Mouse (Mus musculus) heart, embryonic 11.5 days (tissue): ENCODE measurements around the gene Nbeal1. TPM values are rescaled to one million over a fixed set of nuclear protein-coding genes. Genes with fewer than 3 reads are reported as not detected.
"Not testable (repeated sequence)": the region's sequence is repeated elsewhere in the genome, so short reads cannot be mapped to it uniquely, and the experiment has no call there.

Source experiments
- ATAC-seq: fragments of 200-750 bp; cut with Nextera tagmentation; replicated peaks from 2 replicates; pipeline ENCODE4 v1.8.0; 2017; ENCODE audit warnings: moderate library complexity; ENCODE audit not compliant: insufficient number of reproducible peaks, low FRiP score, low TSS enrichment
- H3K27ac ChIP-seq: fragments of 300-500 bp; sonication (generic); 2 replicates; pipeline ENCODE4 v1.5.1; 2014; ENCODE audit warnings: mild to moderate bottlenecking, low read depth, low read length
- H3K27me3 ChIP-seq: fragments of 300-500 bp; sonication (generic); 2 replicates; pipeline ENCODE4 v1.6.1; 2014; ENCODE audit warnings: mild to moderate bottlenecking, low read length, mixed read lengths; ENCODE audit not compliant: control insufficient read depth, insufficient read depth
- H3K36me3 ChIP-seq: fragments of 300-500 bp; sonication (generic); 2 replicates; pipeline ENCODE4 v1.6.1; 2014; ENCODE audit warnings: mild to moderate bottlenecking, low read length, moderate library complexity, mixed read lengths; ENCODE audit not compliant: control insufficient read depth, insufficient read depth
- H3K4me1 ChIP-seq: fragments of 300-500 bp; sonication (generic); 2 replicates; pipeline ENCODE4 v1.6.1; 2014; ENCODE audit warnings: low read length; ENCODE audit not compliant: control insufficient read depth, insufficient read depth
- H3K4me2 ChIP-seq: fragments of 300-500 bp; sonication (generic); 2 replicates; pipeline ENCODE4 v1.6.1; 2014; ENCODE audit warnings: mild to moderate bottlenecking, moderate library complexity
- H3K4me3 ChIP-seq: fragments of 300-500 bp; sonication (generic); 2 replicates; pipeline ENCODE4 v1.5.1; 2014; ENCODE audit warnings: low read depth, low read length
- H3K9ac ChIP-seq: fragments of 300-500 bp; sonication (generic); 2 replicates; pipeline ENCODE4 v1.6.1; 2014; ENCODE audit warnings: mild to moderate bottlenecking, low read depth, low read length, moderate library complexity
- H3K9me3 ChIP-seq: fragments of 300-500 bp; sonication (generic); replicated peaks from 2 replicates; pipeline ENCODE4 v1.6.1; 2016; ENCODE audit warnings: low read length; ENCODE audit not compliant: control insufficient read depth
- WGBS: fragments of 180-500 bp; shearing (Covaris S2); extraction: QIAGEN DNeasy Blood & Tissue Kit; methylation state at CpG from one replicate; pipeline ENCODE4 v1.1.7; 2014; ENCODE audit not compliant: insufficient replicate concordance; 5-methylcytosine and 5-hydroxymethylcytosine counted together
- polyA plus RNA-seq: library from polyadenylated mRNA; unstranded; fragments of >200 nt; fragmentation: Nextera tagmentation; extraction: Ambion mirVana; gene quantifications from 2 replicates; pipeline ENCODE4 v1.2.1, GENCODE M21; 2014

The Nbeal1 gene
- polyA plus RNA-seq, 1 experiment from 2014 or later = 10.1 TPM

GRCm38 (mm10) chr1:60177814-60178213 lies 2.6 kb upstream of the Nbeal1 start:
- H3K9me3 ChIP-seq, ATAC-seq, H3K9ac ChIP-seq, H3K4me3 ChIP-seq, H3K27me3 ChIP-seq, H3K4me1 ChIP-seq, H3K27ac ChIP-seq, H3K4me2 ChIP-seq, H3K36me3 ChIP-seq: not testable (repeated sequence)
- 84% methylated on average over 1 of the region's 1 CpGs for WGBS

GRCm38 (mm10) chr1:60179376-60179775 lies 1.0 kb upstream of the Nbeal1 start:
- Histone ChIP-seq H3K4me2 (peak overlapping the region; percentile 58), H3K36me3 (no peaks in the 10 kb centered on the region), H3K9me3 (no peaks in the 10 kb centered on the region), H3K27me3 (no peaks in the 10 kb centered on the region), H3K4me1 (no peaks in the 10 kb centered on the region), H3K4me3 (peak overlapping the region; percentile 79), H3K9ac (peak overlapping the region; percentile 70), H3K27ac (peak overlapping the region; percentile 6; the same call in 1 of the 2 replicates)
- 31% methylated on average over 4 of the region's 4 CpGs for WGBS
- ATAC-seq = no peak

- peak overlapping the region; percentile 64 for H3K4me2 ChIP-seq
- peak overlapping the region; percentile 92 for H3K9ac ChIP-seq
- no peaks in the 10 kb centered on the region for H3K36me3 ChIP-seq
- H3K9me3 ChIP-seq = no peaks in the 10 kb centered on the region
- H3K27ac ChIP-seq = peak overlapping the region; percentile 97
- H3K4me1 ChIP-seq = no peaks in the 10 kb centered on the region
- H3K27me3 ChIP-seq = no peaks in the 10 kb centered on the region
- under 1% methylated on average over 23 of the region's 30 CpGs for WGBS
- H3K4me3 ChIP-seq = peak overlapping the region; percentile 79
- ATAC-seq = peak; percentile 72
These were observed 404 bp downstream of the Nbeal1 start for GRCm38 (mm10) chr1:60180784-60181221.

- Histone ChIP-seq H3K4me1 (no peaks in the 10 kb centered on the region), H3K9ac (no peak overlapping the region), H3K9me3 (no peaks in the 10 kb centered on the region), H3K4me3 (no peak overlapping the region), H3K27ac (no peak overlapping the region), H3K27me3 (no peaks in the 10 kb centered on the region), H3K4me2 (no peak overlapping the region), H3K36me3 (no peaks in the 10 kb centered on the region)
- ATAC-seq = no peak
These were observed 8.1 kb downstream of the Nbeal1 start for GRCm38 (mm10) chr1:60188454-60188853.

GRCm38 (mm10) chr1:60196813-60197212 lies 16.4 kb downstream of the Nbeal1 start:
- no peak overlapping the region for H3K27ac ChIP-seq
- no peaks in the 10 kb centered on the region for H3K9me3 ChIP-seq
- no peak for ATAC-seq
- H3K4me3 ChIP-seq = no peak overlapping the region
- no peak overlapping the region for H3K4me2 ChIP-seq
- H3K9ac ChIP-seq = no peak overlapping the region
- H3K36me3 ChIP-seq = peaks cover 12% of the 10 kb centered on the region
- WGBS = 56% methylated on average over 3 of the region's 3 CpGs
- H3K27me3 ChIP-seq = no peaks in the 10 kb centered on the region
- H3K4me1 ChIP-seq = no peaks in the 10 kb centered on the region

- no peak for ATAC-seq
- Histone ChIP-seq H3K27ac (no peak overlapping the region), H3K9ac (no peak overlapping the region), H3K4me2 (no peak overlapping the region), H3K27me3 (no peaks in the 10 kb centered on the region), H3K4me1 (no peaks in the 10 kb centered on the region), H3K36me3 (peaks cover 26% of the 10 kb centered on the region), H3K4me3 (no peak overlapping the region), H3K9me3 (no peaks in the 10 kb centered on the region)
- WGBS = 78% methylated on average over 4 of the region's 4 CpGs
These were observed 18.6 kb downstream of the Nbeal1 start for GRCm38 (mm10) chr1:60199006-60199405.

- WGBS = 92% methylated on average over 4 of the region's 4 CpGs
- no peak for ATAC-seq
- Histone ChIP-seq H3K4me1 (no peaks in the 10 kb centered on the region), H3K4me3 (no peak overlapping the region), H3K27me3 (no peaks in the 10 kb centered on the region), H3K36me3 (peaks cover 3% of the 10 kb centered on the region), H3K9ac (no peak overlapping the region), H3K27ac (no peak overlapping the region), H3K4me2 (no peak overlapping the region), H3K9me3 (no peaks in the 10 kb centered on the region)
These were observed 55.9 kb downstream of the Nbeal1 start for GRCm38 (mm10) chr1:60236261-60236660.

- H3K9ac ChIP-seq = no peak overlapping the region
- H3K4me3 ChIP-seq = no peak overlapping the region
- no peak overlapping the region for H3K27ac ChIP-seq
- H3K27me3 ChIP-seq = no peaks in the 10 kb centered on the region
- H3K9me3 ChIP-seq = no peaks in the 10 kb centered on the region
- H3K4me2 ChIP-seq = no peak overlapping the region
- no peaks in the 10 kb centered on the region for H3K4me1 ChIP-seq
- no peak for ATAC-seq
- H3K36me3 ChIP-seq = peaks cover 4% of the 10 kb centered on the region
These were observed 60.0 kb downstream of the Nbeal1 start for GRCm38 (mm10) chr1:60240430-60240829.

- Histone ChIP-seq H3K4me1 (no peaks in the 10 kb centered on the region), H3K4me3 (no peak overlapping the region), H3K9me3 (no peaks in the 10 kb centered on the region), H3K27ac (no peak overlapping the region), H3K4me2 (no peak overlapping the region), H3K27me3 (no peaks in the 10 kb centered on the region), H3K36me3 (peaks cover 18% of the 10 kb centered on the region), H3K9ac (no peak overlapping the region)
- WGBS = 89% methylated on average over 3 of the region's 3 CpGs
- no peak for ATAC-seq
These were observed 87.7 kb downstream of the Nbeal1 start for GRCm38 (mm10) chr1:60268113-60268512.
